Mouse (Mus musculus) kidney, adult 2 months (tissue): ENCODE measurements at regions not wholly inside any gene's neighbourhood (a gene's known extent, or its start where the extent isn't known, plus 50 kb on each side); places are given as distances from the start of the nearest gene placed in this dataset.

Source experiments
- CTCF ChIP-seq: fragments of 200-500 bp; conservative IDR thresholded peaks from 2 replicates; pipeline ENCODE4 v1.5.1; 2011; ENCODE audit warnings: low read depth, mild to moderate bottlenecking, control low read depth, low read length, moderate library complexity, mixed read lengths; ENCODE audit not compliant: insufficient read depth, insufficient read length
- POLR2A ChIP-seq: fragments of 200-500 bp; IDR thresholded peaks from one replicate; pipeline ENCODE4 v1.6.1; 2011; ENCODE audit warnings: low read depth, low read length, control low read depth

DNA sequence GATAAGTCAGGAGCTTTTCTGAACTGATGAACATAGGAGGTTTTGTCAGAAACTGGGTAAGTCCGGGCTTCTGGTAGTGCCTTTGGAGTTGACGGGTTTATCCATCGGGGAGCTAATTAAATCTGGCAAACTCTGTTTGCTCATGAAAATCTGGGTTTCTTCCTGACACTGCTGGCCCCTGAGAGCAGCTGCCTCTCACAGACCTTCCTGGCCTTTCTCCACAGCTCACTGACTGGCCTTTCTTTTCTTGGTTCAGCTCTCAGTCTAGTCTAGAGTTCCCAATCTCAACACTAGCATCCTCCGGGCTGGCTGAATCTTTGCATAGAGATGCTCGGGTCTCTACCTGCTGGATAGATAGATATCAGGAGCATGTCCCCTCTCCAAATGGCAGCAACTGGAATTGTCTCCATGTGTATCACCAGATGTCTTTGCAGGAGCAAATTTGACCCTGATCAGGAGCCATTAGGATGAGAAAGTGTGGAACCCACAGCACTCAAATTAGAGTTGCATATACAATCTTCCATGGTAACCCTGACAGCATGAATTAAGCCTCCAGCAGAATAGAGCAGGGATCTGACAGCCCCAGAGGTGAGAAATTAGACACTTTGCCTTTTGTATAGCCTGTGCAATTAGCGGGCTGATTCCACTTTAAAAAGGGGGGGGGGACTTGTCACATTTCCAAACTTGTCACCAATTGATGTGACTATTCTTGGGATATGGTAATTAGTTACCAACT, 63.2 kb upstream of the Elk3 start:
- TF ChIP-seq CTCF (no peak), POLR2A (no peak)
